Mouse (Mus musculus) C2C12 (cell line): ENCODE measurements around the gene Slc19a3. TPM values are rescaled to one million over a fixed set of nuclear protein-coding genes. Genes with fewer than 3 reads are reported as not detected.

Experiments
- H3K27me3 ChIP-seq: one replicate; pipeline ENCODE4 v1.6.1; 2011; ENCODE audit not compliant: control insufficient read depth, insufficient read depth, insufficient read length
- H3K36me3 ChIP-seq: one replicate; pipeline ENCODE4 v1.6.1; 2011; ENCODE audit not compliant: control insufficient read depth, insufficient read depth
- H3K4me3 ChIP-seq: one replicate; pipeline ENCODE4 v1.5.1; 2011; ENCODE audit warnings: mild to moderate bottlenecking, control low read depth; ENCODE audit not compliant: poor library complexity, insufficient read depth, severe bottlenecking
- H3K79me2 ChIP-seq: one replicate; pipeline ENCODE4 v1.6.1; 2011; ENCODE audit not compliant: control insufficient read depth, insufficient read depth
- H3K79me3 ChIP-seq: one replicate; pipeline ENCODE4 v1.6.1; 2011; ENCODE audit warnings: low read depth, control low read depth
- H3ac ChIP-seq: one replicate; pipeline ENCODE3; 2011; ENCODE audit warnings: low read depth; ENCODE audit not compliant: control insufficient read depth, insufficient read length
- CEBPB ChIP-seq: IDR thresholded peaks from one replicate; pipeline ENCODE4 v1.6.1; 2011; ENCODE audit warnings: low read depth, mild to moderate bottlenecking, control low read depth, moderate library complexity
- CTCF ChIP-seq: IDR thresholded peaks from one replicate; pipeline ENCODE4 v1.5.1; 2011; ENCODE audit not compliant: control insufficient read depth, insufficient read depth, insufficient read length
- FOSL1 ChIP-seq: IDR thresholded peaks from one replicate; pipeline ENCODE4 v1.8.0; 2011; ENCODE audit warnings: mild to moderate bottlenecking, low read length; ENCODE audit not compliant: poor library complexity, insufficient read depth, severe bottlenecking
- MAX ChIP-seq: IDR thresholded peaks from one replicate; pipeline ENCODE4 v1.6.1; 2011; ENCODE audit warnings: mild to moderate bottlenecking, control low read depth
- MYOD1 ChIP-seq: IDR thresholded peaks from one replicate; pipeline ENCODE4 v1.6.1; 2011; ENCODE audit warnings: low read depth; ENCODE audit not compliant: control insufficient read depth, insufficient read length
- MYOG ChIP-seq: IDR thresholded peaks from one replicate; pipeline ENCODE4 v1.6.1; 2011; ENCODE audit not compliant: control insufficient read depth, insufficient read length; ENCODE audit errors: extremely low read depth
- USF1 ChIP-seq: IDR thresholded peaks from one replicate; pipeline ENCODE4 v1.6.1; 2011; ENCODE audit warnings: low read depth, mild to moderate bottlenecking, control low read depth, moderate library complexity
- long read RNA-seq, 2 experiments: library from polyadenylated mRNA; unstranded; transcript quantifications; one replicate each; pipeline ENCODE4 v2.0.0; 2019 to 2020
- polyA plus RNA-seq: library from polyadenylated mRNA; unstranded; fragments of >200 nt; fragmentation: generic; extraction: Trizol; gene quantifications from one replicate; pipeline ENCODE4 v1.2.1, GENCODE M21; 2012; ENCODE audit warnings: missing spikeins

The Slc19a3 gene
- polyA plus RNA-seq: not detected
- long read RNA-seq, experiment 1: 0 reads
- long read RNA-seq, experiment 2: 0 reads

GRCm38 (mm10) chr1:83038109-83038672, at the start of gene Slc19a3:
Slc19a3 (minus strand) TSS chr1:83038448.
- H3K79me2 ChIP-seq: no peaks in the 10 kb centered on the region
- no peak for TF ChIP-seq MAX
- no peak for TF ChIP-seq FOSL1
- no peak for TF ChIP-seq CTCF
- no peak for TF ChIP-seq MYOD1
- no peak for TF ChIP-seq MYOG
- TF ChIP-seq CEBPB: no peak
- TF ChIP-seq USF1: no peak
- H3K36me3 ChIP-seq: no peaks in the 10 kb centered on the region
- no peak within 1 kb of the TSS for H3ac ChIP-seq
- peaks cover 26% of the 10 kb centered on the region for H3K27me3 ChIP-seq
- H3K4me3 ChIP-seq: no peak within 1 kb of the TSS
- H3K79me3 ChIP-seq: no peaks in the 10 kb centered on the region

DNA sequence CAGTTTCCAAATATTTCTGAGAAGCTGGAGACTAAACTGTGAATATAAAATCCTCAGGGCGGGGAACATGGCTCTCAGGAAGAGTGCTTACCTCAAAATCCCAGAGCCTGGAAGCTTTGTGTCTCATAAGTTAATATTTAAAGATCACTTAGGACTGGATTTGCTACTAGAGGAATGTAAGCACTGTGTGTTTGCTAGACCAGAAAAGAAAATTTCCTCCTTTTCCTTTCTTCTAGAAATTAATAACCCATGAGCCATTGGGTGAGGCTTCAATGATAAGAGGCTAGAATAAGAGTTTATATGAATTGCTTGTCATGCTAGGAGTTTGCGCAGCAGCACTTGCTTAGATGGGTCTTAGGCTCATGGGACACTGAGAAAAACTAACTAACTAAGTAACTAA, 46.5 kb upstream of the Slc19a3 start:
- H3K79me3 ChIP-seq: no peaks in the 10 kb centered on the region
- no peak overlapping the region for H3K4me3 ChIP-seq
- H3K27me3 ChIP-seq: no peaks in the 10 kb centered on the region
- TF ChIP-seq MAX (no peak), FOSL1 (no peak), USF1 (no peak), MYOG (no peak), MYOD1 (no peak), CEBPB (no peak), CTCF (no peak)
- H3ac ChIP-seq: no peak overlapping the region
- H3K36me3 ChIP-seq: no peaks in the 10 kb centered on the region
- H3K79me2 ChIP-seq: no peaks in the 10 kb centered on the region

DNA sequence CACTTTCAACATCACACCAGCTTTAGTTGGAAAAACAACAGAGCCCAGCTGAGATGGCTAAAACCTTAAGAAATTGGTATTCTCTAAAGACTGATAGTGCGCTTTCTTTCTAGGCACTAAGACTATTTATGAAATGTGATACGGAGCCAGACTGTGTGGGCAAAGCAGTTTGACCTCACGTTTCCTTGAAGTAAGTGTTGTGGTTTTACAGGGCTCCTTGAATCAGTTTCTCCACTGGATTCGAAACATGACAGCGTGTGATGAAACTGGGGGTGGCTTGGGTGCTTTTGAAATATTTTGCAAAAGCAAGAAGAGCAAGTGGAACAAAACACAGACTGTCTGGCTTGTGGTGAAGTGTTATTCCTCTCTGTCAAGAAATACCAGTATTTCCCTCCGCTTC, 38.8 kb upstream of the Slc19a3 start:
- Histone ChIP-seq H3K79me2 (no peaks in the 10 kb centered on the region), H3K79me3 (no peaks in the 10 kb centered on the region), H3K4me3 (no peak overlapping the region), H3ac (no peak overlapping the region), H3K27me3 (peaks cover 8% of the 10 kb centered on the region), H3K36me3 (no peaks in the 10 kb centered on the region)
- TF ChIP-seq USF1: no peak
- TF ChIP-seq MAX: no peak
- TF ChIP-seq MYOG: no peak
- no peak for TF ChIP-seq MYOD1
- TF ChIP-seq CEBPB: no peak
- TF ChIP-seq CTCF: no peak

DNA sequence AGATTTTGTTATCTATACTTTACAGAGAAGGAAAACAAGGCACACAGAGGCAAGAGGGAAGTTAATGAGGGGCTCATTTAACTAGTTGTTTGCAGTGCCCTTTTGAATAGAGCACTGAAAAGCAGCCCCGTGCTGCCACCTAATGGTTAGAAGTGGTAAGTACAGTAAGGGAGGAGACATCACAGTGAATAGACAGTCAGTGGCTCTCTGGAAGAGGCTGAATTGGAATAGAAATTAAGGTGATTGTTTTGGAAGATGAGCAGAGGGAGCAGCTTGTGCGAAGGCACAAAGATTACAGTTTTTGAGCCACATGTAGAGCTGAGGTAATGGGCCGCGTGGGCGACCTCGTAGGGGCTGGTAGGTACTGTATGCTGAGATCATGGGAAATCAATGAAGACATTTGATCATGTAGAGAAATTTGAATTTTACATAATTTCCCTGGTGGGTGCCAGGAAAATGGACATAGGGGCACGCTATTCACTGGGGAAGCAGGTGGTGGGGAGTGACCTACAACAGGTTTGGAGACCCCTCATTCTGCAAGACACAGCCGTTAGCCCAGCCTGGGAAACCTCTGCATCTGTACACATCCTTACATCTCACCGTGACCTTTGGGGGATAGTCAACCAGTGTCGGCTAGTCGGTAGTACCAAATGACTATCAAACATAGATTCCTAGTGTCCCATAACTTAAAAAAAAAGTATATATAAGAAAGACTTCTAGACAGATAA, 38.1 kb upstream of the Slc19a3 start:
- Histone ChIP-seq H3K79me2 (no peaks in the 10 kb centered on the region), H3ac (no peak overlapping the region), H3K79me3 (no peaks in the 10 kb centered on the region), H3K36me3 (no peaks in the 10 kb centered on the region), H3K4me3 (no peak overlapping the region), H3K27me3 (peaks cover 8% of the 10 kb centered on the region)
- TF ChIP-seq FOSL1 (no peak), MYOG (no peak), CEBPB (no peak), USF1 (no peak), MAX (no peak), CTCF (no peak), MYOD1 (no peak)

DNA sequence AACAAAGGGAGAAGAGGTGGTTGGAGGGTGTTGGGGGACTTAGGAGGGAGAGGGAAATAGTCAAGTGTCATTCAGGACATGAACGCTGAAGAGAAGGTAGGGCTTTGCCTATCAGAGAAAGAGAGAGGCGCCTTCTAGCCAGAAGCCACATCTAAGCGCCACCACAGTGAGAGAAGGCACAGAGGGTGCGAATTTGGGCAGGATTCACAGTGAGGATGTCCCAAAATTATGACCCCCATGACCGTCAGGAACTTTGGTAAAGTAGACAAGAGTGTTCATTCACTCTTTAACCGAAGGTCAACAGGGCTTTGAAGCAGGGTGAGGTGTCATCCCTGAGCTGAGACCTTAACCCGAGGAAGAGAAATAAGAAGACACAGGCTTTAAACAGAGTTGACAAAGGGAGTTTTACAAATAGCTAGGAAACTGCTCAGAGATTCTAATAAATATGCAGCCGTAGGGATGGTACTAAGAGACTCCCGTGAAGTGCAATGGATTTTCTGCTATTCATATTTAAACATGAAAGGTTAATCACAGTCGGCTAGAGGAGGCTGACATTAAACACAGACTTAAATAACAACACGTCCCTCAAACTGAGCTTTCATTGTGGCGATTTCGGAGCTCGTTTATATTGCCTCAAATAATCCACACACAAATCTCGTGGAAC, 37.4 kb upstream of the Slc19a3 start:
- Histone ChIP-seq H3K4me3 (no peak overlapping the region), H3K79me3 (no peaks in the 10 kb centered on the region), H3K79me2 (no peaks in the 10 kb centered on the region), H3ac (no peak overlapping the region), H3K27me3 (peaks cover 8% of the 10 kb centered on the region), H3K36me3 (no peaks in the 10 kb centered on the region)
- no peak for TF ChIP-seq MYOG
- TF ChIP-seq CEBPB: no peak
- TF ChIP-seq MAX: no peak
- TF ChIP-seq MYOD1: no peak
- no peak for TF ChIP-seq CTCF
- no peak for TF ChIP-seq USF1
- no peak for TF ChIP-seq FOSL1
